Mouse (Mus musculus) MEL (cell line): ENCODE data around the gene Galntl6. TPM values are rescaled to one million over a fixed set of nuclear protein-coding genes. Genes with fewer than 3 reads are reported as not detected.

Source experiments
- DNase-seq: peaks from one replicate; pipeline ENCODE4 v3.0.0; 2011; ENCODE audit warnings: low read depth, low spot score
- H3K27ac ChIP-seq: 2 replicates; pipeline ENCODE4 v1.5.1; 2012; ENCODE audit warnings: low read depth, mild to moderate bottlenecking, control low read depth, low read length, moderate library complexity; ENCODE audit not compliant: control insufficient read depth
- H3K27me3 ChIP-seq, 2 experiments: fragments of 150-350 bp in 1 of 2; sonication (generic) in 1 of 2; 2 replicates each; pipeline ENCODE4 v1.6.1; 2012; ENCODE audit warnings: low read length in 2 of 2, mild to moderate bottlenecking in 2 of 2, improper control_type of control experiment in 1 of 2, moderate library complexity in 1 of 2; ENCODE audit not compliant: insufficient read depth in 2 of 2, control insufficient read depth in 1 of 2
- H3K36me3 ChIP-seq, 2 experiments: 2 replicates each; pipeline ENCODE4 v1.6.1; 2012 to 2014; ENCODE audit warnings: low read length in 2 of 2, improper control_type of control experiment in 1 of 2, inconsistent platforms in 1 of 2, mild to moderate bottlenecking in 1 of 2; ENCODE audit not compliant: insufficient read depth in 2 of 2, control insufficient read depth in 1 of 2
- H3K4me1 ChIP-seq, 2 experiments: fragments of 150-350 bp in 1 of 2; sonication (generic) in 1 of 2; 2 replicates each; pipeline ENCODE4 v1.6.1; 2012; ENCODE audit warnings: low read length in 2 of 2, improper control_type of control experiment in 1 of 2, mild to moderate bottlenecking in 1 of 2; ENCODE audit not compliant: insufficient read depth in 2 of 2, control insufficient read depth in 1 of 2
- H3K4me3 ChIP-seq, 2 experiments: fragments of 150-350 bp in 1 of 2; sonication (generic) in 1 of 2; 2 replicates each; pipeline ENCODE4 v1.5.1; 2012; ENCODE audit warnings: low read depth in 2 of 2, low read length in 2 of 2, mild to moderate bottlenecking in 2 of 2, moderate library complexity in 2 of 2, control low read depth in 1 of 2, improper control_type of control experiment in 1 of 2; ENCODE audit not compliant: control insufficient read depth in 1 of 2, insufficient read depth in 1 of 2
- H3K79me2 ChIP-seq: 2 replicates; pipeline ENCODE4 v1.6.1; 2012; ENCODE audit warnings: mild to moderate bottlenecking, low read length, moderate library complexity; ENCODE audit not compliant: control insufficient read depth, poor library complexity, insufficient read depth
- H3K9ac ChIP-seq: 2 replicates; pipeline ENCODE4 v1.6.1; 2012; ENCODE audit warnings: low read depth, mild to moderate bottlenecking, control low read depth, low read length, moderate library complexity; ENCODE audit not compliant: control insufficient read depth, poor library complexity, severe bottlenecking
- H3K9me3 ChIP-seq: fragments of 150-350 bp; sonication (generic); replicated peaks from 2 replicates; pipeline ENCODE4 v1.6.1; 2012; ENCODE audit warnings: mild to moderate bottlenecking, low read length, improper control_type of control experiment, moderate library complexity; ENCODE audit not compliant: insufficient read depth
- BHLHE40 ChIP-seq: IDR thresholded peaks from 2 replicates; pipeline ENCODE4 v1.6.1; 2012; ENCODE audit warnings: low read depth, mild to moderate bottlenecking, inconsistent platforms, low read length, improper control_type of control experiment, borderline replicate concordance
- E2F4 ChIP-seq: IDR thresholded peaks from 2 replicates; pipeline ENCODE4 v1.6.1; 2011; ENCODE audit warnings: low read depth, low read length, improper control_type of control experiment, borderline replicate concordance
- EP300 ChIP-seq, 2 experiments: IDR thresholded peaks; 2 replicates each; pipeline ENCODE4 v1.6.1; 2011; ENCODE audit warnings: improper control_type of control experiment in 2 of 2, low read length in 2 of 2, low read depth in 1 of 2, mild to moderate bottlenecking in 1 of 2
- ETS1 ChIP-seq: IDR thresholded peaks from 2 replicates; pipeline ENCODE4 v1.6.1; 2012; ENCODE audit warnings: low read depth, mild to moderate bottlenecking, inconsistent platforms, low read length, improper control_type of control experiment, moderate library complexity
- HCFC1 ChIP-seq: IDR thresholded peaks from 2 replicates; pipeline ENCODE4 v1.6.1; 2012; ENCODE audit warnings: low read depth, mild to moderate bottlenecking, inconsistent platforms, low read length, improper control_type of control experiment, moderate library complexity
- MAZ ChIP-seq: IDR thresholded peaks from 2 replicates; pipeline ENCODE4 v1.6.1; 2012; ENCODE audit warnings: low read depth, mild to moderate bottlenecking, inconsistent platforms, low read length, improper control_type of control experiment
- MXI1 ChIP-seq: IDR thresholded peaks from 2 replicates; pipeline ENCODE4 v1.6.1; 2011; ENCODE audit warnings: mild to moderate bottlenecking, low read depth, low read length, improper control_type of control experiment
- NELFE ChIP-seq: IDR thresholded peaks from 2 replicates; pipeline ENCODE4 v1.6.1; 2011; ENCODE audit warnings: low read depth, low read length, improper control_type of control experiment
- POLR2A ChIP-seq, 2 experiments: IDR thresholded peaks; 2 replicates each; pipeline ENCODE4 v1.6.1; 2011 to 2012; ENCODE audit warnings: low read length in 2 of 2, mild to moderate bottlenecking in 2 of 2, control low read depth in 1 of 2, improper control_type of control experiment in 1 of 2, low read depth in 1 of 2, moderate library complexity in 1 of 2; ENCODE audit not compliant: control insufficient read depth in 1 of 2, insufficient read depth in 1 of 2, poor library complexity in 1 of 2
- POLR2AphosphoS2 ChIP-seq: IDR thresholded peaks from 2 replicates; pipeline ENCODE4 v1.6.1; 2011; ENCODE audit warnings: low read length, improper control_type of control experiment
- POLR2AphosphoS5 ChIP-seq: IDR thresholded peaks from 2 replicates; pipeline ENCODE4 v1.6.1; 2012; ENCODE audit warnings: low read depth, borderline replicate concordance, mild to moderate bottlenecking, inconsistent platforms, low read length, moderate library complexity, mixed read lengths
- RAD21 ChIP-seq: IDR thresholded peaks from 2 replicates; pipeline ENCODE4 v1.6.1; 2011; ENCODE audit warnings: mild to moderate bottlenecking, low read depth, low read length, improper control_type of control experiment
- SIN3A ChIP-seq: IDR thresholded peaks from 2 replicates; pipeline ENCODE4 v1.6.1; 2012; ENCODE audit warnings: low read length, improper control_type of control experiment, inconsistent platforms
- SMC3 ChIP-seq: IDR thresholded peaks from 2 replicates; pipeline ENCODE4 v1.6.1; 2011; ENCODE audit warnings: low read depth, low read length, improper control_type of control experiment
- TAL1 ChIP-seq: IDR thresholded peaks from 2 replicates; pipeline ENCODE4 v1.6.1; 2012; ENCODE audit warnings: mild to moderate bottlenecking, inconsistent platforms, low read length, moderate library complexity, mixed read lengths
- TCF12 ChIP-seq: IDR thresholded peaks from 2 replicates; pipeline ENCODE4 v1.6.1; 2014; ENCODE audit warnings: low read depth, mild to moderate bottlenecking, inconsistent platforms, low read length, improper control_type of control experiment, moderate library complexity
- USF2 ChIP-seq, 2 experiments: IDR thresholded peaks; 2 replicates each; pipeline ENCODE4 v1.6.1; 2011 to 2012; ENCODE audit warnings: improper control_type of control experiment in 2 of 2, low read length in 2 of 2, borderline replicate concordance in 1 of 2, inconsistent platforms in 1 of 2, low read depth in 1 of 2, mild to moderate bottlenecking in 1 of 2; ENCODE audit not compliant: insufficient read depth in 1 of 2
- ZMIZ1 ChIP-seq: IDR thresholded peaks from 2 replicates; pipeline ENCODE4 v1.6.1; 2012; ENCODE audit warnings: low read depth, mild to moderate bottlenecking, inconsistent platforms, low read length, improper control_type of control experiment, moderate library complexity
- polyA plus RNA-seq, 2 experiments: library from polyadenylated mRNA; stranded (reverse) in 1 of 2; unstranded in 1 of 2; fragments of >175 nt in 1 of 2; fragments of >200 nt in 1 of 2; gene quantifications; 2 replicates each; pipeline versions ENCODE4 v1.2.1 to v1.2.4; 2012; ENCODE audit warnings: low replicate concordance in 2 of 2, low read depth in 1 of 2; ENCODE audit not compliant: insufficient read length in 2 of 2, insufficient read depth in 1 of 2, missing spikeins in 1 of 2
- total RNA-seq: library from RNA; depleted of rRNA; stranded (reverse); fragments of 300-350 nt; gene quantifications from 2 replicates; pipeline ENCODE4 v1.2.3, GENCODE M21; 2012

Gene Galntl6
- total and polyA plus RNA-seq, 3 experiments, result not detected

GRCm38 (mm10) chr8:57757476-57757875 is 1155.0 kb downstream of the Galntl6 start:
- Histone ChIP-seq H3K36me3 (no peaks in the 10 kb centered on the region), H3K4me1 (no peaks in the 10 kb centered on the region), H3K9ac (no peak overlapping the region), H3K4me3 (no peak overlapping the region), H3K27ac (no peak overlapping the region), H3K27me3 (no peaks in the 10 kb centered on the region; a peak in 1 of 4 replicates), H3K9me3 (no peaks in the 10 kb centered on the region), H3K79me2 (no peaks in the 10 kb centered on the region)
- TF ChIP-seq SMC3 (no peak), MAZ (no peak), TCF12 (no peak), POLR2AphosphoS2 (no peak), SIN3A (no peak), MXI1 (no peak), E2F4 (no peak), EP300 (IDR thresholded peaks at IDR 0.05; ENCODE audit: low read depth in 1 of 2, low read length in 2 of 2) (no peak), BHLHE40 (no peak), USF2 (IDR thresholded peaks at IDR 0.05; ENCODE audit: borderline replicate concordance in 1 of 2, insufficient read depth in 1 of 2, low read depth in 1 of 2, low read length in 2 of 2) (no peak), ZMIZ1 (no peak), TAL1 (no peak), NELFE (no peak), RAD21 (no peak), ETS1 (no peak), POLR2A (IDR thresholded peaks at IDR 0.05; ENCODE audit: control insufficient read depth in 1 of 2, insufficient read depth in 1 of 2, low read depth in 1 of 2, low read length in 2 of 2, poor library complexity in 1 of 2) (no peak), POLR2AphosphoS5 (no peak)
- no peak for DNase-seq

- H3K4me3 ChIP-seq, result no peak overlapping the region
- no peaks in the 10 kb centered on the region for H3K9me3 ChIP-seq
- TF ChIP-seq HCFC1, result no peak
- H3K27ac ChIP-seq, result no peak overlapping the region
- H3K79me2 ChIP-seq, result no peaks in the 10 kb centered on the region
- no peak overlapping the region for H3K9ac ChIP-seq
- H3K4me1 ChIP-seq, result no peaks in the 10 kb centered on the region
- no peaks in the 10 kb centered on the region for H3K36me3 ChIP-seq
- DNase-seq, result no peak
- no peaks in the 10 kb centered on the region for H3K27me3 ChIP-seq
Measured at GRCm38 (mm10) chr8:57754066-57754465, 1158.4 kb downstream of the Galntl6 start.
